Mouse (Mus musculus) thymus, postnatal 25 days (tissue): ENCODE results near the gene Gsdma3.
"Not testable (repeated sequence)": the region's sequence is repeated elsewhere in the genome, so short reads cannot be mapped to it uniquely, and the experiment has no call there.

ENCODE experiments used
- DNase-seq: peaks from one replicate; pipeline ENCODE4 v3.0.0; 2022

Gene Gsdma3

GRCm38 (mm10) chr11:98597363-98597762 is 28.8 kb upstream of the Gsdma3 start:
- peak; percentile 81 for DNase-seq

GRCm38 (mm10) chr11:98597991-98598390 is 28.2 kb upstream of the Gsdma3 start, which contains the start of gene Lrrc3c:
Gene Lrrc3c, plus strand, starts transcription at chr11:98598291.
- no peak for DNase-seq

DNA sequence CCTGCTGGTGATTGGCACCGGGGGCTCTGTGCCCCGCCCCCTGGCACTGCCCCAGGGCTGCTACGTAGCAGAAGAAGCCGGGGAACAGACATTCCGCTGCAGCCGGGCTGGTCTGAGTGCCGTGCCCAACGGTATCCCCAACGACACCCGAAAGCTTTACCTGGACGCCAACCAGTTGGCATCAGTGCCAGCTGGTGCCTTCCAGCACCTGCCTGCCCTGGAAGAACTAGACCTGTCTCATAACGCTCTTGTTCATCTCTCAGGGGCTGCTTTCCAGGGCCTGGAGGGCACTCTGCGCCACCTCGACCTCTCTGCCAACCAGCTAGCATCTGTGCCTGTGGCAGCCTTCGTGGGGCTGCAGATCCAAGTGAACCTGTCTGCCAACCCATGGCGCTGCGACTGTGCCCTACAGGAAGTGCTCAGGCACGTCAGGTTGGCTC is 27.3 kb upstream of the Gsdma3 start:
- DNase-seq, result no peak

DNA sequence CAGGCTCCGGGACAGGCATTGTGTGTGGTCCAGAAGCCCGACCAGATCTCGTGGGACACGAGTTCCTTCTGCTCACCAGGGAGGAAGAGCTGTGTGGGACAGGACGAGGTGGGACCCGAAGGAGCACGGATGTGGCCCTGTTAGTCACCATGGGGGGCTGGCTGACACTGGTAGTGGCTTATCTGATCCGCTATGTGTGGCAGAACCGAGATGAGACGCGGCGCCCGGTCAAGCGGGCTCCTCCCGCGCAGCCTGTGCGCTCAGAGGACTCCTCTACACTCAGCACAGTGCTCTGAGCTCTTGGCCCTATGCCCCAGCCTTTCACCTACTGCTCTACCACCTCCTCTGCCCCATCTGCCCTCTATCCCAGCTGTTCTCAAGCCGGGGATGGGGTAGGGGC is 26.9 kb upstream of the Gsdma3 start:
- no peak for DNase-seq

- DNase-seq, result peak; percentile 42
Observed at GRCm38 (mm10) chr11:98602090-98602690, 24.0 kb upstream of the Gsdma3 start.

GRCm38 (mm10) chr11:98603953-98604352 is 22.2 kb upstream of the Gsdma3 start:
- DNase-seq, result no peak

- DNase-seq, result not testable (repeated sequence)
Observed at GRCm38 (mm10) chr11:98604911-98605310, 21.2 kb upstream of the Gsdma3 start.

DNA sequence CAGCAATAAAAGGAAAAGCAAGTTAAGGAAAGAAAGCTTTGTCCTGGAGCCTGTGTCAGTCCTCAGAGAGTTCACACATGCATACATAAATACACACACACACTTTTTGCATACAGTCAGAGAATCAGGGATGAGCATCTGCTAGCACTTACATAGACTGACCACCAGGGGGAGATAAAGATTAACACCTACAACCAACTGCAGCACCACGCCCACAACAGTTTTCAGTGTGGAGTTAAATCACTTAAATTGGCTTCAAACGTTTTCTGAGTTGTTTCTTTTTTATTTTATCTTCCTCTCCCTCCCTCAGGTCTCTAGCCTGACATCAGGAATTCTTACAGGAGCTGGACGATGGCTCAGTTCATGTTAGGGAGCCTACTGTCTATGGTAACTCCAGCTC is 19.4 kb upstream of the Gsdma3 start:
- DNase-seq, result no peak

DNA sequence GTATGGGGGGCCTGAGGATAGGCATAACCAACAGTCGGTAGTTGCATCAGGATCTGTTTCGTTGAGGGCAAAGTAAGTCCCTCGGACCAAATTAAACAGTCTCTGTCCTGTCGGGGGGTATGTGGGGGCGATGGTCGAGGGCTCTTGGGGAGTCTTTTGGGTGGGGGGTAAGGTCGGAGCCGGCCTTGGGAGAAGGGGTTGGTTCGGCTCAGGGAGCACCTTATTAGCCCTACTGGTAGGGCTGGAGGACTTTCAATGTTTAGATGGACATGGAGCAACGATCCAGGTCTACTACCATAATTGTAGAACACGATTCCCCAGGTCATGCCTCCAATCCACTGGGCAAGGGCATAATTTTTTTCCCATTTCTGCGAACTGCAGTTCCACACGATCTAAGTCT is 5.4 kb upstream of the Gsdma3 start:
- DNase-seq, result no peak

- not testable (repeated sequence) for DNase-seq
Observed at GRCm38 (mm10) chr11:98623981-98624380, 2.2 kb upstream of the Gsdma3 start.

GRCm38 (mm10) chr11:98624381-98624780 is 1.8 kb upstream of the Gsdma3 start:
- DNase-seq, result not testable (repeated sequence)

GRCm38 (mm10) chr11:98628706-98629105 is 2.5 kb downstream of the Gsdma3 start:
- no peak for DNase-seq

DNA sequence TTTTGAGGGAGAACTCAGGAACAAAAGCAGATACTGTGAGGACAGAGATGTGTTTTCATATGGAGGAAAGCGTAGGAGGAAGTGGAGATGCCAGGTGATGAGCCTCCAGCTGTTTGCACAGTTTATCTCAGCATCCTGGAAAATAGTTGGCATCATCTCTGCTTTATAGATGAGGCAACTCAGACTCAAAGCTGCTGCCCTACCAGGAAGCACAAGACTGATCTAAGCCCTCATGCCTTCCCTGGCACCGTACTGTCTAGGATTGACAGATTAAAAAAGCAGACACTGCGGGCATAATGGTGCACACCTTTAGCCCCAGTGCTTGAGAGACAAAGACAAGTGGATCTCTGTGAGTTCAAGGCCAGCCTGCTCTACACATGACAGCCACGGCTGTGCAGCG is 4.5 kb downstream of the Gsdma3 start:
- no peak for DNase-seq

DNA sequence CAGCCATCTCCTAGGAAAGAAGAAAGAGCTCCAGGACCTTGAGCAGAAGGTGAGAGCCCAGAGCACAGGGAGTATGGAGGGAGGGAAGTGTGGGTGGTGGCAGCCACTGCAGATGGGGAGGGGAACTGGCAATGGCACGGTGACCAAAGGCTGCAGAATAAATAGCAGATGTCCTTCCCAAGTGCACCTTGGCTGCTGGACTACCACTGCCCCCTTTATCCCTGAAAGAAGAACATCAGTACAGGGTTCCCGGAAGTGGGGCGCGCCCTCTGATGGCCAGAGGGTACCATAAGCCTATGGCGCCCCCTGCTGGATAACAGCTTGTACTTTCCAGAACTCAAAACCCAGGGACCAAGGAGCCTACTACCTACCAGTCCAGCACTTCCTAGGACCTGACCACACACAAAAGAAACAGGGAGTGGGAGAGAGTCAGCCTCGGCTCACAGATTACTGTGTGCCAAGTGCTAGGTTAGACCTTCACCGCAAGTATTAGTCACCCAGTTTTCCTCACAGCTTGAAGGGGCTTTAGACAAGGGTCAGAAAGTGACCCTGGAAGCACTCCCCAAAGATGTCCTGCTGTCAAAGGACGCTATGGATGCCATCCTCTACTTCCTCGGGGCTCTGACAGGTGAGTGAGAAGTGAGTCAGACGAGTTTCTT is 9.3 kb downstream of the Gsdma3 start:
- DNase-seq, result peak; percentile 51

- no peak for DNase-seq
Observed at GRCm38 (mm10) chr11:98637501-98637900, 11.3 kb downstream of the Gsdma3 start.

- DNase-seq, result no peak
Observed at GRCm38 (mm10) chr11:98640091-98640490, 13.9 kb downstream of the Gsdma3 start.

- no peak for DNase-seq
Observed at GRCm38 (mm10) chr11:98644757-98645156, 18.6 kb downstream of the Gsdma3 start.

DNA sequence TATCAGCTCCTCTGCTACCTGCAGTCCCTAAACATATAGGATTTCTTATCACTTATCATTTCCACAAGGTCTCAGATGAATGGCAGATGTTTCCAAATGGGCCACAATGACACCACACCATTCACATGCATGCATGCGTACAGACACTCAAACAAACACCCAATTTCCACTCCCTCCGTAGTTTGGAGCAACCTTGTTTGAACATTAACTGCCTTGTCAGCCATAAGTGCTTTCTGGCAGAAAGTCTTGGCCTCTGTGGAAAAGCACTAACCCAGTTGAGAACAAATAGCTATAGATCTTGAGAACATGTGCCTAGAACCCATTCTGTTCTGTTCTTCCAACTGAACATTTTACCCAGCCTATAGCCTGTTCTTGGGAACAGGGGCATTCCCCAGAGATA is 19.8 kb downstream of the Gsdma3 start:
- DNase-seq, result no peak

DNA sequence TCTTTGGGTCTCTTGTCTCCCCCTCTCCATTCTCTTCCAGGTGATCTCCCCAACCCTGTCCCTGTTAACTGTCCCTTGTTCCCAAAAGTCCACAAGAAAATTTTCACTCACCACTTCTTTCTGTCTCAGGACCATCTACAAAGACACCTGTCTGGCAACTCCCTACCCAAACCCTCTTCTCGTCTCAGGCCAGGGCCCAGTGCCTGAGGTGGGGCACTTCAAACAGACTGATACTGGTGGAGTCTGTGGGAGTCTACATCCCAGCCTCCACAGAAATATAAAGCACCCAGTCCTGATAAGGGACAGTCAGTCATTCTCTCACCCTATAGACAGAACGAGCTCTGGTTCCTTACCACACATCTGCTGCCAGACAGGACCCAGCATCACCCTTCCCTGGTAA is 20.3 kb downstream of the Gsdma3 start, which contains the start of gene Gsdma2:
Gene Gsdma2, plus strand, starts transcription at position 301 of the 400 bp plus-strand sequence.
- no peak for DNase-seq

GRCm38 (mm10) chr11:98655076-98655475 is 28.9 kb downstream of the Gsdma3 start:
- DNase-seq, result peak; percentile 64

DNA sequence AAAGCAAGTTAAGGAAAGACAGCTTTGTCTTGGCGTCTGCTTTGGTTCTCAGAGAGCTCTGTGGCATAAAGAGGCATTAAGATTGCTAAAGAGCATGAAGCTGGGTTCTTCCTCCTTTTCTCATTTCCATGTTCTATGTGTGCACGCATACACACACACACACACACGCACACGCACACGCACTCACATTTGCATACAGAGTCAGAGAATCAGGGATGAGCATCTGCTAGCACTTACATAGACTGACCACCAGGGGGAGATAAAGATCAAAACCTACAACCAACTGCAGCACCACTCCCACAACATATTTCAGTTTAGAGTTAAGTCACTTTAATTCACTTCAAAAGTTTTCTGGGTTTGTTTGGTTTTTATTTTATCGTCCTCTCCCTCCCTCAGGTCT is 34.4 kb downstream of the Gsdma3 start:
- DNase-seq, result peak; percentile 31

- DNase-seq, result no peak
Observed at GRCm38 (mm10) chr11:98664091-98664490, 37.9 kb downstream of the Gsdma3 start, which contains the start of gene Gsdma. Gene Gsdma, plus strand, starts transcription at chr11:98664351.

GRCm38 (mm10) chr11:98668984-98669383 is 42.8 kb downstream of the Gsdma3 start:
- no peak for DNase-seq

- no peak for DNase-seq
Observed at GRCm38 (mm10) chr11:98671284-98671815, 45.2 kb downstream of the Gsdma3 start.
